Mouse (Mus musculus): ENCODE data around the gene Olfr1362. TPM values are rescaled to one million over a fixed set of nuclear protein-coding genes. Genes with fewer than 3 reads are reported as not detected.

Gene Olfr1362
- not detected in 2 replicates for polyA plus RNA-seq (2011; ENCODE audit: insufficient read depth, insufficient read length, low read depth, missing spikeins)

DNA sequence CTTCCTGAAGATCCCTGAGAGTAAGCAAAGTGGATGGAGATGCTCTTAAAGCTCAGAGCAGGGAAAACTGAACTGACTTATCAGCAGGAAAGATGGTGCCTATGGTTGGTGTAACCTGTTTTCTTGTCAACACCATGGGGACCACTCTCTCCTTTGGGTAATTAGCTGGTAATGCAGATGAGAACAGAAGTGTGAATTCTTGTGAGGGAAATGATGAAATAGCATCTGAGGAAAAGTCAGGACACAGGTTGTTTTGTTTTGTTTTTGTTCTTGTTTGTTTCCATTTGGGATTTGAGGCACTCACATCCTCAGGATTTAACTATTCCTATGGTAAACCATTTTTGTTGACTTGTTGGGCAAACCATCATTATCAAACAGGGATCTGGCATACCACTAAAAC, at the start of gene Olfr1362:
TSS of gene Olfr1362 (minus strand) at position 101 of the 400 bp plus-strand sequence.
- Histone ChIP-seq H3K9ac (ENCODE audit: low read depth, poor library complexity, severe bottlenecking) (no peak within 1 kb of the TSS), H3K27me3 (ENCODE audit: control insufficient read depth, insufficient read depth, low read length, poor library complexity, severe bottlenecking) (no peaks in the 10 kb centered on the region), H3K27ac (ENCODE audit: insufficient read depth, low read length) (no peak within 1 kb of the TSS), H3K36me3 (ENCODE audit: control insufficient read depth, insufficient read depth, low read length, poor library complexity, severe bottlenecking) (no peaks in the 10 kb centered on the region), H3K4me1 (ENCODE audit: control insufficient read depth, insufficient read depth, low read length) (no peaks in the 10 kb centered on the region), H3K9me3 (replicated peaks; ENCODE audit: control insufficient read depth, insufficient read depth, low read length, poor library complexity, severe bottlenecking) (no peaks in the 10 kb centered on the region), H3K4me3 (ENCODE audit: low read depth, low read length) (no peak within 1 kb of the TSS)
- TF ChIP-seq CTCF (IDR thresholded peaks at IDR 0.05; ENCODE audit: low read depth, low read length) (no peak), POLR2A (IDR thresholded peaks at IDR 0.05; ENCODE audit: insufficient read depth, low read length) (no peak), EP300 (IDR thresholded peaks at IDR 0.05; ENCODE audit: insufficient read depth, low read depth, low read length) (no peak)

GRCm38 (mm10) chr13:21663286-21663685, 49.5 kb upstream of the Olfr1362 start, which contains the start of gene Olfr1361:
Gene Olfr1361, minus strand, starts transcription at chr13:21663386.
- Histone ChIP-seq H3K4me3 (ENCODE audit: low read depth, low read length) (no peak within 1 kb of the TSS), H3K4me1 (ENCODE audit: control insufficient read depth, insufficient read depth, low read length) (no peaks in the 10 kb centered on the region), H3K9me3 (replicated peaks; ENCODE audit: control insufficient read depth, insufficient read depth, low read length, poor library complexity, severe bottlenecking) (no peaks in the 10 kb centered on the region), H3K9ac (ENCODE audit: low read depth, poor library complexity, severe bottlenecking) (no peak within 1 kb of the TSS), H3K27ac (ENCODE audit: insufficient read depth, low read length) (no peak within 1 kb of the TSS), H3K27me3 (ENCODE audit: control insufficient read depth, insufficient read depth, low read length, poor library complexity, severe bottlenecking) (no peaks in the 10 kb centered on the region), H3K36me3 (ENCODE audit: control insufficient read depth, insufficient read depth, low read length, poor library complexity, severe bottlenecking) (no peaks in the 10 kb centered on the region)
- TF ChIP-seq CTCF (IDR thresholded peaks at IDR 0.05; ENCODE audit: low read depth, low read length), result no peak
- no peak for TF ChIP-seq EP300 (IDR thresholded peaks at IDR 0.05; ENCODE audit: insufficient read depth, low read depth, low read length)
- TF ChIP-seq POLR2A (IDR thresholded peaks at IDR 0.05; ENCODE audit: insufficient read depth, low read length), result no peak

DNA sequence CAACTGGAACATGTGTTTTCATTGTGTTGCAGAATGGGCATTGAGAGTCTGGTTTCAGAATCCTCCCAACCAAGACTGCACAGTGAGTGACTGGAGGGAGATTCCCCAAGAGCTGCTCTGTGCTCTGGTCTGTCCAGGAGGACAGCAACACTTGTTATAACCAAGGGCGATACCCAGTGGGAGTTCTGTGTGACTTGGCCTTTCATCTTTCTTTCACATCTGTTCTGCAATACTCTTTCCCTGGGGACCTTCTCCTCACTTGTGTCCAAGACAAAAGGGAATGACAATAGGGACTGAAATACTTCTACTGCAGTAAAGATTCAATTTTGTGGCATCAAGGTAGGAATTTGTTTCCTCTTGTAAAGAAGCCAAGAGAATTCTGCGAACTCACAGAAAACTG, 28.6 kb upstream of the Olfr1362 start, which contains the start of gene Olfr11:
TSS of gene Olfr11 (minus strand) at position 101 of the 400 bp plus-strand sequence.
- H3K4me3 ChIP-seq (ENCODE audit: low read depth, low read length), result no peak within 1 kb of the TSS
- no peak within 1 kb of the TSS for H3K27ac ChIP-seq (ENCODE audit: insufficient read depth, low read length)
- TF ChIP-seq POLR2A (IDR thresholded peaks at IDR 0.05; ENCODE audit: insufficient read depth, low read length) (no peak), CTCF (IDR thresholded peaks at IDR 0.05; ENCODE audit: low read depth, low read length) (no peak), EP300 (IDR thresholded peaks at IDR 0.05; ENCODE audit: insufficient read depth, low read depth, low read length) (no peak)
- H3K9ac ChIP-seq (ENCODE audit: low read depth, poor library complexity, severe bottlenecking), result no peak within 1 kb of the TSS
- no peaks in the 10 kb centered on the region for H3K27me3 ChIP-seq (ENCODE audit: control insufficient read depth, insufficient read depth, low read length, poor library complexity, severe bottlenecking)
- H3K36me3 ChIP-seq (ENCODE audit: control insufficient read depth, insufficient read depth, low read length, poor library complexity, severe bottlenecking), result no peaks in the 10 kb centered on the region
- H3K4me1 ChIP-seq (ENCODE audit: control insufficient read depth, insufficient read depth, low read length), result no peaks in the 10 kb centered on the region
- H3K9me3 ChIP-seq (replicated peaks; ENCODE audit: control insufficient read depth, insufficient read depth, low read length, poor library complexity, severe bottlenecking), result no peaks in the 10 kb centered on the region

- TF ChIP-seq POLR2A (IDR thresholded peaks at IDR 0.05; ENCODE audit: insufficient read depth, low read length) (no peak), CTCF (IDR thresholded peaks at IDR 0.05; ENCODE audit: low read depth, low read length) (no peak), EP300 (IDR thresholded peaks at IDR 0.05; ENCODE audit: insufficient read depth, low read depth, low read length) (no peak)
- Histone ChIP-seq H3K4me3 (ENCODE audit: low read depth, low read length) (no peak overlapping the region), H3K27me3 (ENCODE audit: control insufficient read depth, insufficient read depth, low read length, poor library complexity, severe bottlenecking) (no peaks in the 10 kb centered on the region), H3K9ac (ENCODE audit: low read depth, poor library complexity, severe bottlenecking) (no peak overlapping the region), H3K27ac (ENCODE audit: insufficient read depth, low read length) (no peak overlapping the region), H3K4me1 (ENCODE audit: control insufficient read depth, insufficient read depth, low read length) (no peaks in the 10 kb centered on the region), H3K9me3 (replicated peaks; ENCODE audit: control insufficient read depth, insufficient read depth, low read length, poor library complexity, severe bottlenecking) (no peaks in the 10 kb centered on the region), H3K36me3 (ENCODE audit: control insufficient read depth, insufficient read depth, low read length, poor library complexity, severe bottlenecking) (no peaks in the 10 kb centered on the region)
Measured at GRCm38 (mm10) chr13:21591618-21592017, 22.2 kb downstream of the Olfr1362 start.

- no peak for TF ChIP-seq EP300 (IDR thresholded peaks at IDR 0.05; ENCODE audit: insufficient read depth, low read depth, low read length)
- TF ChIP-seq CTCF (IDR thresholded peaks at IDR 0.05; ENCODE audit: low read depth, low read length), result no peak
- no peak for TF ChIP-seq POLR2A (IDR thresholded peaks at IDR 0.05; ENCODE audit: insufficient read depth, low read length)
- no peaks in the 10 kb centered on the region for H3K9me3 ChIP-seq (replicated peaks; ENCODE audit: control insufficient read depth, insufficient read depth, low read length, poor library complexity, severe bottlenecking)
- H3K4me3 ChIP-seq (ENCODE audit: low read depth, low read length), result no peak within 1 kb of the TSS
- H3K9ac ChIP-seq (ENCODE audit: low read depth, poor library complexity, severe bottlenecking), result no peak within 1 kb of the TSS
- no peaks in the 10 kb centered on the region for H3K27me3 ChIP-seq (ENCODE audit: control insufficient read depth, insufficient read depth, low read length, poor library complexity, severe bottlenecking)
- no peak within 1 kb of the TSS for H3K27ac ChIP-seq (ENCODE audit: insufficient read depth, low read length)
- no peaks in the 10 kb centered on the region for H3K4me1 ChIP-seq (ENCODE audit: control insufficient read depth, insufficient read depth, low read length)
- H3K36me3 ChIP-seq (ENCODE audit: control insufficient read depth, insufficient read depth, low read length, poor library complexity, severe bottlenecking), result no peaks in the 10 kb centered on the region
Measured at GRCm38 (mm10) chr13:21581659-21582058, 32.2 kb downstream of the Olfr1362 start, which contains the start of gene Olfr1364. Gene Olfr1364, minus strand, starts transcription at chr13:21581759.

Other genes starting within 250 kb of the Olfr1362 start
- gene Zkscan3, start 211.3 kb downstream of the Olfr1362 start, polyA plus RNA-seq (2011; ENCODE audit: insufficient read depth, insufficient read length, low read depth, missing spikeins), result 38.5 and 40.1 TPM in 2 replicates
- 3.4 and 3.6 TPM in 2 replicates for gene Pgbd1, start 173.0 kb downstream of the Olfr1362 start, polyA plus RNA-seq (2011; ENCODE audit: insufficient read depth, insufficient read length, low read depth, missing spikeins)
- gene Zscan26, start 160.3 kb downstream of the Olfr1362 start, polyA plus RNA-seq (2011; ENCODE audit: insufficient read depth, insufficient read length, low read depth, missing spikeins), result 39.0 and 42.6 TPM in 2 replicates
- gene Nkapl, start 145.5 kb downstream of the Olfr1362 start, polyA plus RNA-seq (2011; ENCODE audit: insufficient read depth, insufficient read length, low read depth, missing spikeins), result 0.55 TPM in 1 of 2 replicates, not detected in the other
- gene Zkscan4, start 135.1 kb downstream of the Olfr1362 start, polyA plus RNA-seq (2011; ENCODE audit: insufficient read depth, insufficient read length, low read depth, missing spikeins), result 0.58 and 0.59 TPM in 2 replicates
- not detected in 2 replicates for gene Gm10065, start 134.6 kb downstream of the Olfr1362 start, polyA plus RNA-seq (2011; ENCODE audit: insufficient read depth, insufficient read length, low read depth, missing spikeins)
- 0.52 TPM in 1 of 2 replicates, not detected in the other for gene AK157302, start 118.8 kb downstream of the Olfr1362 start, polyA plus RNA-seq (2011; ENCODE audit: insufficient read depth, insufficient read length, low read depth, missing spikeins)
- gene Gm11273, start 112.6 kb downstream of the Olfr1362 start, polyA plus RNA-seq (2011; ENCODE audit: insufficient read depth, insufficient read length, low read depth, missing spikeins), result 3.2 and 7.4 TPM in 2 replicates
- gene Zkscan8, start 82.9 kb downstream of the Olfr1362 start, polyA plus RNA-seq (2011; ENCODE audit: insufficient read depth, insufficient read length, low read depth, missing spikeins), result 15.2 and 16.1 TPM in 2 replicates
- not detected in 2 replicates for gene Olfr1366, start 71.2 kb downstream of the Olfr1362 start, polyA plus RNA-seq (2011; ENCODE audit: insufficient read depth, insufficient read length, low read depth, missing spikeins)
- 0.15 and 0.23 TPM in 2 replicates for gene Olfr1535, start 54.1 kb downstream of the Olfr1362 start, polyA plus RNA-seq (2011; ENCODE audit: insufficient read depth, insufficient read length, low read depth, missing spikeins)
- gene Olfr1364, start 32.3 kb downstream of the Olfr1362 start, polyA plus RNA-seq (2011; ENCODE audit: insufficient read depth, insufficient read length, low read depth, missing spikeins), result not detected in 2 replicates
- not detected in 2 replicates for gene Olfr11, start 28.5 kb upstream of the Olfr1362 start, polyA plus RNA-seq (2011; ENCODE audit: insufficient read depth, insufficient read length, low read depth, missing spikeins)
- not detected in 2 replicates for gene Olfr1361, start 49.4 kb upstream of the Olfr1362 start, polyA plus RNA-seq (2011; ENCODE audit: insufficient read depth, insufficient read length, low read depth, missing spikeins)
- gene Olfr1360, start 63.4 kb upstream of the Olfr1362 start, polyA plus RNA-seq (2011; ENCODE audit: insufficient read depth, insufficient read length, low read depth, missing spikeins), result not detected in 2 replicates
- not detected in 2 replicates for gene Olfr1359, start 84.1 kb upstream of the Olfr1362 start, polyA plus RNA-seq (2011; ENCODE audit: insufficient read depth, insufficient read length, low read depth, missing spikeins)
- gene Hist1h2bl, start 102.1 kb upstream of the Olfr1362 start, polyA plus RNA-seq (2011; ENCODE audit: insufficient read depth, insufficient read length, low read depth, missing spikeins), result 25.5 and 27.2 TPM in 2 replicates
- gene Hist1h2ai, start 102.4 kb upstream of the Olfr1362 start, polyA plus RNA-seq (2011; ENCODE audit: insufficient read depth, insufficient read length, low read depth, missing spikeins), result 3.6 TPM in 1 of 2 replicates, not detected in the other
- gene Hist1h3h, start 103.6 kb upstream of the Olfr1362 start, polyA plus RNA-seq (2011; ENCODE audit: insufficient read depth, insufficient read length, low read depth, missing spikeins), result 25.3 and 31.8 TPM in 2 replicates
- gene Hist1h2bm, start 108.0 kb upstream of the Olfr1362 start, polyA plus RNA-seq (2011; ENCODE audit: insufficient read depth, insufficient read length, low read depth, missing spikeins), result 14.2 and 21.7 TPM in 2 replicates
- 8.2 and 13.4 TPM in 2 replicates for gene Hist1h4j, start 121.0 kb upstream of the Olfr1362 start, polyA plus RNA-seq (2011; ENCODE audit: insufficient read depth, insufficient read length, low read depth, missing spikeins)
- gene Hist1h4k, start 136.5 kb upstream of the Olfr1362 start, polyA plus RNA-seq (2011; ENCODE audit: insufficient read depth, insufficient read length, low read depth, missing spikeins), result 16.3 and 17.1 TPM in 2 replicates
- gene Hist1h2ak, start 139.8 kb upstream of the Olfr1362 start, polyA plus RNA-seq (2011; ENCODE audit: insufficient read depth, insufficient read length, low read depth, missing spikeins), result 6.7 and 7.5 TPM in 2 replicates
- 19.3 and 20.7 TPM in 2 replicates for gene Hist1h2bn, start 140.1 kb upstream of the Olfr1362 start, polyA plus RNA-seq (2011; ENCODE audit: insufficient read depth, insufficient read length, low read depth, missing spikeins)
- gene Hist1h1b, start 166.6 kb upstream of the Olfr1362 start, polyA plus RNA-seq (2011; ENCODE audit: insufficient read depth, insufficient read length, low read depth, missing spikeins), result 7.4 and 9.2 TPM in 2 replicates
- not detected in 2 replicates for gene Hist1h3i, start 169.3 kb upstream of the Olfr1362 start, polyA plus RNA-seq (2011; ENCODE audit: insufficient read depth, insufficient read length, low read depth, missing spikeins)
- gene Hist1h2an, start 173.2 kb upstream of the Olfr1362 start, polyA plus RNA-seq (2011; ENCODE audit: insufficient read depth, insufficient read length, low read depth, missing spikeins), result not detected in 2 replicates
- gene Hist1h2bp, start 173.4 kb upstream of the Olfr1362 start, polyA plus RNA-seq (2011; ENCODE audit: insufficient read depth, insufficient read length, low read depth, missing spikeins), result 2.5 TPM in 1 of 2 replicates, not detected in the other
- 16.9 and 28.4 TPM in 2 replicates for gene Hist1h2bq, start 196.2 kb upstream of the Olfr1362 start, polyA plus RNA-seq (2011; ENCODE audit: insufficient read depth, insufficient read length, low read depth, missing spikeins)
- gene Hist1h2ao, start 196.4 kb upstream of the Olfr1362 start, polyA plus RNA-seq (2011; ENCODE audit: insufficient read depth, insufficient read length, low read depth, missing spikeins), result not detected in 2 replicates
- 12.0 and 17.7 TPM in 2 replicates for gene Hist1h4m, start 197.7 kb upstream of the Olfr1362 start, polyA plus RNA-seq (2011; ENCODE audit: insufficient read depth, insufficient read length, low read depth, missing spikeins)
- 16.5 and 26.2 TPM in 2 replicates for gene Hist1h4n, start 218.2 kb upstream of the Olfr1362 start, polyA plus RNA-seq (2011; ENCODE audit: insufficient read depth, insufficient read length, low read depth, missing spikeins)
- 47.5 and 51.1 TPM in 2 replicates for gene Hist1h2ap, start 219.5 kb upstream of the Olfr1362 start, polyA plus RNA-seq (2011; ENCODE audit: insufficient read depth, insufficient read length, low read depth, missing spikeins)
- gene Hist1h2br, start 219.7 kb upstream of the Olfr1362 start, polyA plus RNA-seq (2011; ENCODE audit: insufficient read depth, insufficient read length, low read depth, missing spikeins), result 18.1 and 27.4 TPM in 2 replicates

Data from ES-Bruce4 (cell line).